Mouse (Mus musculus): Measurements from ENCODE around the gene Xylt1.

DNA sequence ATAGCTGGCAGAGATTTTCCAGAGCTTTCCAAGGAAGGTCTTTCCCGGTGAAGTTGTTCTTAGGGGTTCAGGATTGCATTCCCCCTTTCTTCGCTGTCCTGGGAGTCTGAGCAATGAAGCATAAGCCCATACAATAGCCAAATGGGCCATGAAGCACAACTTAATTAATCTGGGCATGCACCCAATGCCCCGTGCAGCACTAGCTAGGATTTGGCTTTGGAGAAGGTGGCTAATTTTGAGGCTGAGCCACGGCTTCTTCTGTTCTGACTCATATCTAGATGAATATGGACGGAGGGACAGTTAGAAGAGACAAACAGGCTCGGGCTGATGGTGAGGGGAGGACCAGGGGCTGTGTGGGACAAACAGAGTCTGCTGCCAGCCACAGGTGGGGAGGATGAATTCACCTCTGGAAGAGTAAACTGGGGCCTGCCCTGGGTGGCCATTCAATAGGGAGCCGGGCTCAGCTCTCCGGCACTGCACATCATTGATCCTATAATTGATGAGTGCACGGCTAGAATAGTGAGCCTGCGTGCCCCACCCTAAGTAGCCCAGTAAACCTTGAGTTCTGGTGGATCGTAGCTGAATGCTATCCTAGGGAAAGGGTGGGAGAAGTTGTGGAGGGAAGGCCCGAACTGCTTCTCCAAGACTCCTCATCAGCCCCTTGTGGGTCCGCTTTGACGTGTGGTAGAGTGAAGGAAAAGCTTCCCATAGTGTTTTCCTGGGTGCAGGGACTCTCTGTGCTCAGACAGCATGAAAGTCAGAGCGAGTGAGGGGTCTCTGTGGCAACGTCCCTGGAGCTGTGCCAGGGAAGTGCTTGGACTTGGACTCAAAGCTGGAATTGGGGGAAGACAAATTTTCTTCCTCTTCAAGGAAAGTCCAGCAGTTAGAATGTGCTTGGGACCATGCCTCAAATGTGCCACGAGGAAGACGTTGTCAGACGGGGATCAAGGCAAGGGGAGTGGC, 92.3 kb downstream of the Xylt1 start:
- no peak for TF ChIP-seq CTCF (IDR thresholded peaks at IDR 0.05; ENCODE audit: control insufficient read depth, insufficient read depth, low read length)
- TF ChIP-seq POLR2A (IDR thresholded peaks at IDR 0.05; ENCODE audit: borderline replicate concordance, control insufficient read depth, low read depth, low read length) = no peak
